Mouse (Mus musculus) midbrain, postnatal 0 days (tissue): ENCODE results near the gene Smim11. TPM values are rescaled to one million over a fixed set of nuclear protein-coding genes. Genes with fewer than 3 reads are reported as not detected.
A peak's percentile ranks its signal among the peaks of the same experiment; 100 is the strongest.

ENCODE experiments used
- ATAC-seq: fragments of 200-750 bp; cut with Nextera tagmentation; 2 replicates; pipeline ENCODE4 v1.8.0; 2017; ENCODE audit warnings: moderate number of reproducible peaks, mild to moderate bottlenecking, moderate TSS enrichment, moderate library complexity; ENCODE audit not compliant: low FRiP score
- DNase-seq: peaks from one replicate; pipeline ENCODE4 v3.0.0-alpha.2; 2015; ENCODE audit warnings: low spot score
- H3K27ac ChIP-seq: fragments of 300-500 bp; sonication (generic); 2 replicates; pipeline ENCODE4 v1.5.1; 2014; ENCODE audit warnings: low read depth, mild to moderate bottlenecking, low read length, mixed read lengths
- H3K27me3 ChIP-seq: fragments of 300-500 bp; sonication (generic); 2 replicates; pipeline ENCODE4 v1.6.1; 2014; ENCODE audit warnings: low read length, control low read depth, mixed read lengths; ENCODE audit not compliant: insufficient read depth
- H3K36me3 ChIP-seq: fragments of 300-500 bp; sonication (generic); 2 replicates; pipeline ENCODE4 v1.6.1; 2014; ENCODE audit warnings: low read length, control low read depth, mixed read lengths; ENCODE audit not compliant: insufficient read depth
- H3K4me1 ChIP-seq: fragments of 300-500 bp; sonication (generic); 2 replicates; pipeline ENCODE4 v1.6.1; 2014; ENCODE audit warnings: mild to moderate bottlenecking, control low read depth, antibody characterized with exemption, low read length, mixed read lengths; ENCODE audit not compliant: insufficient read depth
- H3K4me2 ChIP-seq: fragments of 300-500 bp; sonication (generic); 2 replicates; pipeline ENCODE4 v1.6.1; 2014; ENCODE audit warnings: low read depth, mild to moderate bottlenecking, low read length, mixed read lengths; ENCODE audit not compliant: poor library complexity, severe bottlenecking
- H3K4me3 ChIP-seq: fragments of 300-500 bp; sonication (generic); 2 replicates; pipeline ENCODE4 v1.5.1; 2014; ENCODE audit warnings: low read depth, mild to moderate bottlenecking, low read length, moderate library complexity
- H3K9ac ChIP-seq: fragments of 300-500 bp; sonication (generic); replicated peaks from 2 replicates; pipeline ENCODE4 v1.6.1; 2014; ENCODE audit warnings: mild to moderate bottlenecking, low read length, moderate library complexity, mixed read lengths; ENCODE audit not compliant: poor library complexity, severe bottlenecking
- H3K9me3 ChIP-seq: fragments of 300-500 bp; sonication (generic); 2 replicates; pipeline ENCODE4 v1.6.1; 2016; ENCODE audit warnings: low read length, control low read depth
- CTCF ChIP-seq: IDR thresholded peaks from 2 replicates; pipeline ENCODE4 v1.5.1; 2016; ENCODE audit warnings: antibody characterized with exemption, mild to moderate bottlenecking
- WGBS: fragments of 180-500 bp; shearing (Covaris S2); extraction: QIAGEN DNeasy Blood & Tissue Kit; methylation state at CpG from one replicate; pipeline ENCODE4 v1.1.7; 2014; 5-methylcytosine and 5-hydroxymethylcytosine counted together
- polyA plus RNA-seq: library from polyadenylated mRNA; unstranded; fragments of >200 nt; fragmentation: Nextera tagmentation; extraction: Ambion mirVana; gene quantifications from 2 replicates; pipeline ENCODE4 v1.2.1, GENCODE M21; 2015
- total RNA-seq: library from RNA; depleted of rRNA; stranded (reverse); fragments of >200 nt; gene quantifications from 2 replicates; pipeline ENCODE4 v1.2.3, GENCODE M21; 2014

Gene Smim11
- total and polyA plus RNA-seq, 2 experiments from 2014 or later, result 30.2 to 41.6 TPM

DNA sequence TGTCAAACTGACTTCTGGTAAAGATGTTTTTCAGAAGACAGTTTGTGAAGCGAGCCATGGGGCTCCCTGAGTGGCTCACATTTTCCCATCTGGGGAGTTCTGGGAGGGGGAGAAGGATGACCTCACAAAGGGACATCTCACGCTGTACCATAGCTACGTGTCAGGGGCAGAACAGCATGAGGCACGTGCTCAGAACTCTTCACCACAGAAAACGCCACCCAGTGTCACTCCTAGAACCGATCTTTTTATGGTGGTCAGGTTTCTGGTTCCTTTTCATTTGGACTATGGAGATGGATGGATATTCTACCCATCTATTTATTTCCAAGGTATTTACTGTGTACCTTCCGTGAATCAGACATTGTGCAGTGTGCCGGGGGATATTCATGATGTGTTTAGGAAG, 20.3 kb downstream of the Smim11 start, which contains the start of gene Fam243:
Gene Fam243, minus strand, starts transcription at position 101 of the 400 bp plus-strand sequence.
- H3K27ac ChIP-seq, result no peak within 1 kb of the TSS
- H3K4me2 ChIP-seq, result no peak within 1 kb of the TSS
- no peaks in the 10 kb centered on the region for H3K36me3 ChIP-seq
- DNase-seq (no peak), ATAC-seq (no peak)
- H3K4me3 ChIP-seq, result no peak within 1 kb of the TSS
- H3K9me3 ChIP-seq, result no peaks in the 10 kb centered on the region
- no peak for TF ChIP-seq CTCF
- WGBS, result 94% methylated on average over 8 of the region's 8 CpGs
- H3K27me3 ChIP-seq, result no peaks in the 10 kb centered on the region
- no peaks in the 10 kb centered on the region for H3K4me1 ChIP-seq
- no peak within 1 kb of the TSS for H3K9ac ChIP-seq

DNA sequence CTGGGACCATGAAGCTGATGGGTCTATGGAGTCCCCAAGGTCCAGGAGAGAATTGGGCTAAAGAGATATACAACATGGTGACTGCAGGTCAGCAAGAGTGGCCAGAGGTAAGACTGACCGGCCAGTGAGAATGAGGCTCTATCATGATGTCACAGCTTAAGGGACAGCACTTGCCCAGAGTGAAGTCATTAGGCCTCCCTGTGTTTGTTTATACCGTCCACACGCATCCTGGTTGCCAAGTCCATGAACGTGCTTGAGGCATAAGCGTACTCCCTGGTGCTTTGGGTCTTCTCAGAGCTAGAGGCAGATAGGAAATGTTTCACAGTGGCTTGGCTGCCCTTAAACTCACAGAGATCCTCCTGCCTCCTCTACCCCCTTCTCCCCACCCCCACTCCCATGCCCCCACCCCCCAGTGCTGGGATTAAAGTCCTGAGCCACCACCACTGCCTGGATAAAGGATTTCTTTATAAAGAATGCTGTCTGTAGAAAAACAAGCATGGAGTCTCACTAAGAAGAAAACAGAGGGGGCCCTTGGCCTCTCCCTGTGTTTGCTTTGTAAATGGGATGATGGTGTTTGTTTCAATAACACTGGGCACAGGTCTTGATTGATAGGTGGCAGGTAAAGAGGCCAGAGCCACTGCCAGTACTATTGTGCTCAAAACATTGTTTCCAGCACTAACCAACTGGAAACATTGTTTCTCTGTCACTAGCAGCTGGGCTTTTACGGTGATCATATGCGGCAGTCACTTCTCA, 23.4 kb downstream of the Smim11 start:
- DNase-seq (no peak), ATAC-seq (no peak)
- Histone ChIP-seq H3K27ac (no peak overlapping the region), H3K4me2 (no peak overlapping the region), H3K36me3 (no peaks in the 10 kb centered on the region), H3K4me1 (no peaks in the 10 kb centered on the region), H3K27me3 (no peaks in the 10 kb centered on the region), H3K9me3 (no peaks in the 10 kb centered on the region), H3K4me3 (no peak overlapping the region), H3K9ac (0 out of 2 replicates have a peak overlapping the region, but pooled peaks have one; percentile 19)
- WGBS, result 20% methylated on average over 7 of the region's 7 CpGs
- no peak for TF ChIP-seq CTCF

DNA sequence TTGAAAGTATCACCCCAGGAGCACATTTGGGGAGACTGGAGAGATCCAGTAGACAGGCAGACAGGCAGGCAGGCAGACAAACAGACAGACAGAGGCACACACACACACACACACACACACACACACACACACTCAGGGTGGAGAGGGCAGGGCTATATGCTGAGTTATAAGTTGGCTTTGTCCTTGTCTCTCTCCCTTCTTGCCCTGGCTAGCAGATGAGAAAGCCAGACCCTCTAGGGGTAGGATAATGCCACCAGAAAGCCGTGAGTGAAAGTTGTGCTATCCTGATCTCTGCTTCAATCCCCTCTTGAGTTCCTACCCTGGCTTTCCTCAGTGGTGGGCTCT, 23.9 kb downstream of the Smim11 start:
- Histone ChIP-seq H3K4me2 (no peak overlapping the region), H3K4me1 (no peaks in the 10 kb centered on the region), H3K27ac (no peak overlapping the region), H3K4me3 (no peak overlapping the region), H3K9ac (0 out of 2 replicates have a peak overlapping the region, but pooled peaks have one; percentile 19), H3K9me3 (no peaks in the 10 kb centered on the region), H3K36me3 (no peaks in the 10 kb centered on the region), H3K27me3 (no peaks in the 10 kb centered on the region)
- DNase-seq (no peak), ATAC-seq (no peak)
- no peak for TF ChIP-seq CTCF
- 18% methylated on average over 1 of the region's 1 CpGs for WGBS

DNA sequence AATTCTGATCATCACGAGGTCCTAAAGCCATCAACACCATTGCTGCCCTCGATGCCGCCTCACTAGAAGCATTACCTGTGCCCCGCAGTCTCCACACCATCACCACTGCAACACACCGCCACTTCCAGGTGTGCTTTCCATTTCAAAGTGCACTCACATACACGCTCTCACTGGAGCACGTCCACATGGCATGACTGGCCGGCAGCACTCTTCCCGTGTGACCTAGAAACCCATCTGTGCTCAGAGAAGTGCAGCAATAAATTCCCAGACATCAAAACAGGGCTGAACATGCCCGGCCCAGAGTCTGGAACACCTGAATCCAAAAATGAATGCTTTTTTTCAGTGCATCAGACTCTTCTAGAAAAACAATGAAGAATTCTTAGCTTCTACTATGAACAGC, 26.8 kb downstream of the Smim11 start:
- Histone ChIP-seq H3K27ac (no peak overlapping the region), H3K9me3 (no peaks in the 10 kb centered on the region), H3K27me3 (no peaks in the 10 kb centered on the region), H3K9ac (no peak overlapping the region), H3K4me1 (no peaks in the 10 kb centered on the region), H3K4me2 (no peak overlapping the region), H3K36me3 (no peaks in the 10 kb centered on the region), H3K4me3 (no peak overlapping the region)
- WGBS, result 89% methylated on average over 10 of the region's 10 CpGs
- ATAC-seq (no peak), DNase-seq (no peak)
- TF ChIP-seq CTCF, result no peak

DNA sequence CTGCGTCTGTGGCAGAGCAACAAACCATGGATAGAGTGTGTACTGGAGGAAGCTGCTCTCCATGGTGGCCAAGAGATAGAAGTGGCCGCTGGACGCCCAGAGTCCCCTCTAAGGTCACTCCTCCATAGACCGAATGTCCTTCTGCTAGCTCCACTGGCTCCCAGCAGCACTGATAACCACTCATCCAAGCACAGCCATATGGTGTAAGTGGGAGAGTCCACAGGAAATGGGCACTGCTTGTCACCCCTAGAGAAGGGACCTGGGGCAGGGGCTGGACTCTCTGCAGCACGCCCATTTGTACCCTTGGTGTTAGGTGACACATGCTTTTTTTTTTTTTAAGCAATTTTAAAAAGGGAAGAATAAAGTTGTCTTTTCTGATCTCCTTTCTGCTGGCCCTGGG, 29.9 kb downstream of the Smim11 start:
- no peaks in the 10 kb centered on the region for H3K27me3 ChIP-seq
- no peak for ATAC-seq
- TF ChIP-seq CTCF, result no peak
- no peaks in the 10 kb centered on the region for H3K4me1 ChIP-seq
- no peak for DNase-seq
- H3K4me3 ChIP-seq, result no peak overlapping the region
- no peaks in the 10 kb centered on the region for H3K36me3 ChIP-seq
- H3K9me3 ChIP-seq, result no peaks in the 10 kb centered on the region
- H3K4me2 ChIP-seq, result no peak overlapping the region
- no peak overlapping the region for H3K27ac ChIP-seq
- whole genome bisulfite sequencing, result 80% methylated on average over 5 of the region's 5 CpGs
- no peak overlapping the region for H3K9ac ChIP-seq

DNA sequence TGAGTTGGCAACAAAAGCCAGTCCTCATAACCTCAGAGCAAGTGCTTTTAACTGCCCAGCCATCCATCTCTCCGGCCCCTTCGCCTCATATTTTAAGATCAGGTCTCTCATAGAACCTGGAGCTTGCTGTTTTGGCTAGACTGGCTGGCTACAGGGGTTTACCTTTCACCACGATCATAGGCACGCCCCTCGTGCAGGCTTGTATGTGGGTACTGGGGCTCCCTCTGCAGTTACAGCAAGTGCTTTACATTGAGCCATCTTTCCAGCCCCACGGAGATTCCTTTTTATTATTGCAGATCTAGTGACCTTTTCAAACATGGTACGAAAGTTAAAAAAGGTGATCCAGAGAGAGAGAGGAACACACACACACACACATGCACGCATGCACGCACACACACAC, 33.5 kb downstream of the Smim11 start:
- H3K4me1 ChIP-seq, result no peaks in the 10 kb centered on the region
- no peaks in the 10 kb centered on the region for H3K27me3 ChIP-seq
- no peak overlapping the region for H3K4me2 ChIP-seq
- WGBS, result 76% methylated on average over 9 of the region's 9 CpGs
- H3K9ac ChIP-seq, result no peak overlapping the region
- H3K36me3 ChIP-seq, result no peaks in the 10 kb centered on the region
- TF ChIP-seq CTCF, result peak; percentile 38
- no peak overlapping the region for H3K27ac ChIP-seq
- H3K4me3 ChIP-seq, result no peak overlapping the region
- ATAC-seq (no peak), DNase-seq (peak; percentile 21)
- no peaks in the 10 kb centered on the region for H3K9me3 ChIP-seq
